Mouse (Mus musculus): ENCODE measurements around the gene Cacna2d4.
"Not testable (repeated sequence)": the region's sequence is repeated elsewhere in the genome, so short reads cannot be mapped to it uniquely, and the experiment has no call there.

Cacna2d4 gene

DNA sequence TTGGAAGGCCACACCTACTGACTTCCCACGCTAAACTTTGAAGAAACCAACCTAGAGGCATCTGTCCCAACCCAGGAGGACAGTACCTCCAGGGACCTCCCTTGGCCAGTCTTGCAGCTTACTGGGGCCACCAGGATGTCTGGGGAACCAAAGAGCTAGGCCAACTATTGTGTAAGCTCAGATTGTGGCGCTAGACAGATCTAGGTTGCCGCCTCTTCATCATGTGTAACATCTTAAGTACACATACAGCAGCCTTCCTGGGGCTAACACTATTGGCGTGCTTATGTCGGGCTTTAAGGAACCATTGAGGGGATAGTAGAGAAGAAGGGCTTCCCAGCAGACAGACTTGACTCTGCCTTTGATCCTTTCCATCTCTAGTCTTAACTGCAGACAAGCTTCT is 111.5 kb downstream of the Cacna2d4 start:
- DNase-seq (ENCODE audit: low spot score) = no peak

DNA sequence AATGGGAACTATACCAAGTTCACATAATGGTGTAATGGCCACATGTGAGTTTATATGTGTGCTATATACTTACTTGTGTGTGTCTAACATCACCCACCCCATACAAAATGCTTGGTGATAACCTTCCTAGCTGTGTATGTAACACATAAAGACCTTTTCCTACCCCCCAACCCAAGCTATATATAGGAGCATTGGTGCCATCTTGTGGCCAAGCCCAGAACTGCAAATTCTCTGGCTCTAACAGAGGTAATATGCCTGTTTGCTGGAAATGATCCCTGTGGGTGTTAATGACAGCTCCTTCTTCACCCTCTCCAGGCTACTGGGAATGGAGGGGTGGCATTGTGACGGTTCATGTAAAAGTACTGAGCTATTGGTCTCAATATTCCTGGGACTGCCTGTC is 111.9 kb downstream of the Cacna2d4 start:
- DNase-seq (ENCODE audit: low spot score) = peak; percentile 82

DNA sequence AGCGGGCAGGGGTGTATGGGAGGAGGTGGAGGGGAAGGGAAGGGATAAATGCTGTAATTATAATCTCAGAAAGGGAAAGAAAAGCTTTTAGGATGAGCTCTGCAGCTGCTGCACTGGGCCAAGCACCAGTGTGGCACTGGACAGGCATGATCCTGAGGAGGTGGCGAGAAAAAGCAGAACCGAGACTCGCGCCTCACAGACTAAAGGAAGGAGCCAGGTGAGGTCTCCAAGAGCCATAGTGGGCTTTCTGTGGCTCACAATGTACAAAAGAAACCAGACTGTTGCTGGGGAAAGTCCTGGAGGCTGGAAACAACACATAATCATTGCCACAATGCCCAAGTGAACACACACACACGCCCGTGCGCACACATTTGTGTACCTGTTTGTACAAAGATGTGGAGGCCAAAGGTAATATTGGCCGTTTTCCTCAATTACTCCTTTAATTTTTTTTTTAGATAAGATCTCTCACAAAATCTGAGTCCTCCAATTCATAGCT is 114.4 kb downstream of the Cacna2d4 start:
- DNase-seq (ENCODE audit: low spot score) = no peak

DNA sequence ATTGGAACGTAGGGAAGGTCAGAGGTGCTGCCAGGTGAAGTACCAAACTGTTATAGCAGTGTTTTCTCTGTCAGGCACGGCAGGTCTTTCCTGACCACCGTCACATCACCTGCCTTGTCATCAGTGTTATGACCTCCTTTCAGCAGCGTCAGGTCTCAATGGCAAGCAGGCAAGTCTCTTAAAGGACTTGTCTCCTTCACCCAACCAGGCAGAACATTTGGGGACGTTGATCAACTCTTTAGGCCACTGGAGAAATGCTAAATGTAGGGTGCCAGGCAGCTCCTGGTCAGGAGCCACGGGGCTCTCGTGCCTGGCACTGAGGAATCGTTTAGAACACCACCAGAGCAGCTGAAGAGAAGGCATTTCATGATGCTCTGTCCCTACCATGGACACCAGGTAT is 115.3 kb downstream of the Cacna2d4 start:
- no peak for DNase-seq (ENCODE audit: low spot score)

DNA sequence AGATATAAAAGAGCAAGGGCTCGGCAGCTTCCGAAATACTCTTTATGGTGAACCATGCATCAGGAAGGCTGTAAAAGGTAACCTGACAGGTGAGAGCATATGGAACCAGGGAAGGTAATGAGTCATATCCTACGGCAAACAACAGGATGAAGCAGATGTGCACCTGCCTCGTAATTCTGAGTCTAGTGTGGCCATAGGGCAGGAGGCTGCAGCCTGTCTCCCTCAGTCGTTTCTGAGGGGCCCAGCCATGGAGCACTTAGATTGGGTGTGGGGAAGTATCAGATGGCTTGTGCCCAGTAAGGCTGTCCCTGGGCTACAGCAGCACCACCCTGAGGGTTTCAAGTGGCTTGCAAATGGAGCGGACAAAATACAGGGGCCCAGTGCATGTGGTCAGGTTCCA is 116.2 kb downstream of the Cacna2d4 start:
- no peak for DNase-seq (ENCODE audit: low spot score)

DNA sequence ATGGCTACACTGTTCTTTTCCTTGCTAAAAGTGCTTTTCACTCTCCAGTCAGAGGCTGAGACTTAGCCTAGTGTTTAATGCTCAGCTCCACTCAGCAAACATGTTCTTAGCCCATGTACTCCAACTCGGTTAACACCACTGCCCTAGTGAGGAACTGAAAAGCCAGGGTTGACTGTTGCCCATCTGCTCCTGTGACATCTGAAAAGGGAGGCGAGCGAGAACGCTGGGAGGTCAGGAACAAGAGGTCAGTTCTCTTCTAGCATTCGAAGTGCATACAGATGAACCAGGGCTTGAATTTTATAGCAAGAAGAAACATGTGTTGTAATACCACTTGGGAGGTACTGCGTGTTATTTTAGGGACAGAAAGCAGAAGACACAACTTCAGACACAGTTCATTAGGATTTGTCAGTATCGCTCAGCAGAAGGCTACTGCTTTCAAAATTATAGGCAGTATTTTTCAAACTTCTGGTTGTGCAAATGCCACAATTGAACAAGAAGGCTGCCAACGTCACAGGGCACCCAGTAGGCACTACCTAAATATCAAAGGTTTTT is 121.8 kb downstream of the Cacna2d4 start:
- no peak for DNase-seq (ENCODE audit: low spot score)

DNA sequence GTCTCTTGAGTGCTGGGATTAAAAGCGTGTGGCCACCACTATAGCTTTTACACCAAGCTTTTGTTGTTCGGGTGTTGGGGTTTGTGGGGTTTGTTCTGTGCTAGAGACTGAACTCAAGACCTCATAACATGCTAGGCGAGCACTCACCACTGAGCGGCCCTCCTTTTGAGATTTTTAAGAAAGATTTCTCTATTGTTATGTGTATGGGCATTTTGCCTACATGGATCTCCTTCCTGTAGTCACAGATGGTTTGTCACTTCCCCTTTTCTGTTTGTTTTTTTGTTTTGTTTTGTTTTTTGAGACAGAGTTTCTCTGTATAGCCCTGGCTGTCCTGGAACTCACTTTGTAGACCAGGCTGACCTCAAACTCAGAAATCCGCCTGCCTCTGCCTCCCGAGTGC is 123.9 kb downstream of the Cacna2d4 start:
- DNase-seq (ENCODE audit: low spot score) = not testable (repeated sequence)

DNA sequence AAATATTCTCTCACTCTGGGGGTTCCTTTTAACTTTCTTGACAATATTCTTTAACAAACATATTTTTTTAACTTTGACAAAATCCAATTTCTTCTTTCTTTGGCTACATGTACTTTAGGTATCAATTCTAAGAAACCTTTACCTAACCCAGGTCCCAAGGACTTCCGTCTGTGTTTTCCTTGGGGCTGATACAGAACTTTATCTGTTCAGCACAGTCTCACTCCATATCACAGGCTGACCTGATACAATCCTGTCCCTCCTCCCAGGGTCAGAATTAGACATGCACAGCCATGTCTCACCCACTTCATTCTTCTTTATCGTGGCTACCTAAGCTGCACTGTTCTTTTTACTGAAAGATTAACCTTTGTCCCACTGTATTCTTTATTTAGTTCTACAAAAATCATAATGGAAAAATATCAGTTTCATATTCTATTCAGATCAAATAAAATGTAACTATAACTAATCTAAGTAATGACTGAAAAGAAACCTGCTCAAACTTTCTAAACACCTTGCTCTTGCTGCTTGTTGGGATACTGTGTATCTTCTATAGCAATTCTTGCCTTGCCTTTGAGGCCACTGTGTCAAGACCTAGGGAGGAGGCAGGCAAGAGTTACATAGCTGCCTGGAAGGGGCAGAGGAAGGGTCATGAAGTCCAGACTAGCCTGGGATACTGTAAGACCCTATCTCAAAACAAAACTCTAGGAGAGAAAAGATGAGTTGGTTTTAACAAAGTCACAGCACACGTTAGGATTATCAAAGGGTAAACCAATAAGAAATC is 124.8 kb downstream of the Cacna2d4 start:
- DNase-seq (ENCODE audit: low spot score) = no peak

DNA sequence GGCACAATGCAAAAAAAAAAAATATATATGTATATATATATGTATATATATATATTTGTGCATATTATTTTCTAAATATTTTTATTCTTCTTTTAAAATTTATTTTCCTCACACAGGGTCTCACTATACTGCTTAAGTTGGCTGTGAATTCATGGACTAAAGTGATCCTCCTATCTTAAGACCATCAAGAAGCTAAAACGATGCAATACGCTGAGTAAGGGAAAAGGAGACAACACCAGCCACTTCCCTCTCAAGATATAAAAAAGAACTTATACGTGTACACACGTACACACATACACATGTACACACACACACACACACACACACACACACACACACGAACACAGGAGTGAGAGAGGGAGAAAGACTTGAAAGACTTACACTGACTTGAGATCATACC is 127.3 kb downstream of the Cacna2d4 start:
- DNase-seq (ENCODE audit: low spot score) = no peak

DNA sequence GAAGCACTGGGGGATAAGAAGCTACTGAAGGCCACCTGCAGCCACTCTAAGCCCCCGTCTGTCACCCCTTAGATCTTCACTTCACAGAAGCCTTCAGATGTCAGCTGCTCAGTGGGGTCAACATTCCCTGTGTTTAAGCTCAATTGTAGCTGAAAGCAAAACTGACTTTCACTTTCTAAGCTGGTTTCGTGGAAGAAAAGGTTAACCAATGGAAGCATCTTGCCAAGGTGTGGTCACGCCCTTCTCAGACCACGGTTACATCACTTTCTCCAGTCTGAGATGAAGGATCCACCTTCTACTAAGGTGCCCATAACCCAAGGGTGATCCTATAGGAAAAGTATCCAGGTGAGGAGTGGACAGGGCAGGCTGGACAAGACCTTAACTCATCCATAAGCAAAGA is 130.5 kb downstream of the Cacna2d4 start:
- DNase-seq (ENCODE audit: low spot score) = not testable (repeated sequence)

DNA sequence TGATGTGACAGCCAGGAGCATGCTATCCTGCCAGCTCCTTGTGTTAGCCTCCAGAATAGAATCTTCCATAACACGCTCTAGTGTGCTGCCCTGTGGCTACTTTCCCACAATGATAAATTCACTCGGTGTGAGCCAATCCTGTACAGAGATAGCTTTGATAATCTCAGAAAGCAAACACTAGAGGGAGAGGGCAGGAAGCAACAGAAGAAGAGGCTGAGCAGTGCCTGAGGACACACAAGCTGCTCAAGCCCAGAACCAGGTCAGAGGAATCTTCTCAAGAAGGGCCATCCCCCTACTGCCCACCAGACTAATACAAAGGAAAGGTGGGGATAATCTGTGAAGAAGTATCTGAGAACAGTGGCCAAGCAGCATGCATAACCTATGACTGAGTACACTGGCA is 131.1 kb downstream of the Cacna2d4 start:
- no peak for DNase-seq (ENCODE audit: low spot score)

DNA sequence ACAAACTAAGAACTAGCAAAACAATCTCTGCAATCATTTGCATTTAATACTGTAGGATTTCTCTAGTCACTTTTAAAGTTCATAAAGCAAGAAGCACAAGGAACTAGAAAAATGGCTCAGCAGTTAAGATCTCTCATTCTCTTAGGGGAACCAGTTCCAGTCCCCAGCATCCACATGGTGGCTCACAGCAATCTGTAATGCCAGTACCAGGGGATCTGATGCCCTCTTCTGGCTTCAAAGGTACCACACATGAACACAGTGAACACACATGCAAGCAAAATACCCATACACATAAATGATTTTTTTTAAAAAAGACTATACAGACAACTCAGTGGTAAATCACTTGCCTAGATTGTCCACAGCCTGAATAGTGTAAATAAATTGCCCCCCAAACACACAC is 135.3 kb downstream of the Cacna2d4 start:
- no peak for DNase-seq (ENCODE audit: low spot score)

DNA sequence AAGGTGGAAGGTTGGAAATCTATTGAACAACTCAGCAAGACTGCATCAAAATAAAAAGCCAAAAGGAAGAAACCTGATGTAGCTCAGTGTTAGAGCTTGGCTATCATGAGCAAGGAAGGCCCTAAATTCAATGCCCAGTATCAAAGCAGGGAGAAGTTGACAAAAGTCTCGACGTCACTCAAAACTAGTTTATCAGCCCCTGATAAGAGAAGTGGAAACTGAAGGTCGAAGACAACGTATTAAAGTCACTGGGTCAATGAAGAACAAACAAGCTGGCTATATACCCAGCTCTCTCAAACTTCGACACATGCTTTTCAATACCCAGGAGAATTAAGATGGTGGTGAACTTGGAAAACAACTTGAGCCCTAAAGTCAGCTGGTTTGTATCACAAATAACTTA is 135.9 kb downstream of the Cacna2d4 start:
- no peak for DNase-seq (ENCODE audit: low spot score)

DNA sequence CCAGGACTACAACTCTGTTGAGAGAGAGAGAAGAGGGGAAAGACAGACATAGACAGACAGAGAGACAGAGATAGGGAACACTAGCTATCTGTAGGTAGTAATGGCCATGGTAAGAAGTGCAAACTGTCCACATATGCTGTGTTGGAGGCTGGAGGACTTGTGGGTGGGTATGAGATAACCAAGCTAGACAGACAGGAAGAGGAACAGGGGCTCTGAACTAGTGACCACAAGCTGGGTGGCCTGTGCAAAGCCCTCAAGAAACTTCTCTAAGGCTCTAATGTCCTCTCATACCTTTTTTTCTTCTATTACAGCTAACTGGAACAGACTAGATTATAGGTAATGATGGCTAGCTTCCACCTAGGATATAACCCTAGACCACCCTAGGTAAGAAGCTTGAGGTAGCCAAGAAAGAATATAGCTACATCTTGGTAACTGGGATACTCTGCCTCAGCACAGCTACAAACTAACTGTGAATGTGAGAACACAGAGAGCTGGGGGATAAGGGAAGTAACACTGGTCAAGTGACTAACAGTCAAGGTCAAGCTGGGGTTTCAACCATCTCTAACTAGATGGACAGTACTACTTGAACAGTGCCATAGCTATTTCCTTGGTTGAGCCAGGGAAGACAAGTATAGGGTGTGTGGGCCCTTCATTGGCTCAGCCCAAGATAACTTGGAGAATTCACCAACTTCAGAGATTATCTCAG is 136.8 kb downstream of the Cacna2d4 start:
- DNase-seq (ENCODE audit: low spot score) = no peak

DNA sequence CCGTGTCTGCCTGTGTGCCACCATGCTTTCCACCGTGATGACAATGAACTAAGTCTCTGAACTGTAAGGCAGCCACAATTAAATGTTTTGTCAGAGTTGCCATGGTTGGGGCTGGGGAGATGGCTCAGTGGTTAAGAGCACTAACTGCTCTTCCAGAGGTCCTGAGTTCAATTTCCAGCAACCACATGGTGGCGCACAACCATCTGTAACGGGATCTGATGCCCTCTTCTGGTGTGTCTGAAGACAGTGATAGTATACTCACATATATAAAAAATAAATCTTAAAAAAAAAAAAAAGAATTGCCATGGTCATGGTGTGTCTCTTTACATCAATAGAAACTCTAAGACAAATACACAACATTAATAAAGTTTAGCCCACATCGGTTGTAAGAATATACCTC is 138.7 kb downstream of the Cacna2d4 start:
- no peak for DNase-seq (ENCODE audit: low spot score)

DNA sequence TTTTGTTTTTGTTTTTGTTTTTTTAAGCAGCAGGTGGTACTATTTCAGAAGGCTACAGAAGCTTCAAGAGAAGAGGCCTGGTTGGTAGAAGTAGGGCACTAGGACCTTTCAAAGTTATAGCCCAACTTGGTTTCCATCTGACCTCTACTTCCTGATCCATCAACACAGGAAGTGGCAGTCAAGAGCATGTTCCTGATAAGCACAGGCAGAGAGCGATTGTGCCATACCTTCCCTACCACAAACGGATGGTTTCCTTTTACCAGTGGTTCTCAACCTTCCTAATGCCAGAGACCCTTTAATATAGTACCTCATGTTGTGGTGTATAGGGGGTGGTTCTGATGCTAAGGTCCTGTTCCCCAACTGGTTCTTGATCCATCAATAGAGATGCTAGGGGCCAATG is 141.3 kb downstream of the Cacna2d4 start:
- DNase-seq (ENCODE audit: low spot score) = peak; percentile 19

DNA sequence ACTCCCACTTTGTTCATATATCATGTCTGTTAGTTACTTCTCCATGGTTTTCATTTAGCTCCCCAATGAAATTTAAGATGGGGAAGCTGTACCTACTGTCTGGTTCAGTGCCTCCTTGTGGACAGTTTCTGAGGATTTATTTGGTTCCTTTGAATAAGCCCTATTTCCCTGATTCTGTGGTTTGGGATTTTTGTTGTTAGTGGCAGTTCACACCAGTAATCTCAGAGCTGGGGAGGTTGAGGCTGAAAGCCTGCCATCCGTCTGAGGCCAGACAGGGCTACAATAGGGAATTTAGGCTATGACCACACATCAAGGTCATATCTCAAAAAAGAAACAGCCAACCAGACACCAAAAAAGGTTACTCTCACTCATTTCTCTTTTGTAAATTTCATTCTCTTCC is 142.3 kb downstream of the Cacna2d4 start:
- no peak for DNase-seq (ENCODE audit: low spot score)

DNA sequence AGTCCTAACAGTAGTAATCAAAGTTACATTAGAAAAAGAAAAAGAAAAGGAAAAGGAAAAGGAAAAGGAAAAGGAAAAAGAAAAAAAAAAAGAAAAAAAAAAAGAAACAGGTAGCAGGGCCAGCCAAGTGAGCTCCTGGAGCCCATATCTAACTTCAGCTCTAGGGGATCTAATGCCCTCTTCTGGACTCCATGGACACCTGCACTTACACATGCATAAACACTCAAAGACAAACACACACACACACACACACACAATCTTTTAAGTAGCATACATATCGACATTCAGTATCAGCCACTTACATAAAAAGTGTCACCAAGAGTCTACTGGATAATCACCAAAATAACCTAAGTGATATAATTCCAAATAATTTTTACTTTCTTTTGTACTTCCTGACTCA is 149.3 kb downstream of the Cacna2d4 start:
- no peak for DNase-seq (ENCODE audit: low spot score)

DNA sequence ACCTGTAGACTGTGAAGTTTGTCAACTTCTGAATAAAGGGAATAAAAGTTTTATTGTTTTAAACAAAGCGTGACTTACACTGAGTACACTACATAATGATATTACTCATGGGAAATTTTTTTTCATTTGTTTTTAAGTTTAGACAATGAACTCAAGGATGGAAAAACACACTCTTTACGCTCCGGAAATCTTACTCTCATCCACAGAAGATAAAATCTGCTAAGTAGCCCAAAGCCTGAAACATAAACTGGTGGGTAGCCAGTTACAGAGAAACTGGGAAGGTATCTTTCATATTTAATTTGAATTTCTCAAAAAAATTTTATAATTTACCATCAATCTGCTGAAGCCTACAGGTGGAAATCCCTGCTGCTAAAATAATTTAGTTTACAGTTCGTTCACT is 150.1 kb downstream of the Cacna2d4 start:
- DNase-seq (ENCODE audit: low spot score) = no peak

DNA sequence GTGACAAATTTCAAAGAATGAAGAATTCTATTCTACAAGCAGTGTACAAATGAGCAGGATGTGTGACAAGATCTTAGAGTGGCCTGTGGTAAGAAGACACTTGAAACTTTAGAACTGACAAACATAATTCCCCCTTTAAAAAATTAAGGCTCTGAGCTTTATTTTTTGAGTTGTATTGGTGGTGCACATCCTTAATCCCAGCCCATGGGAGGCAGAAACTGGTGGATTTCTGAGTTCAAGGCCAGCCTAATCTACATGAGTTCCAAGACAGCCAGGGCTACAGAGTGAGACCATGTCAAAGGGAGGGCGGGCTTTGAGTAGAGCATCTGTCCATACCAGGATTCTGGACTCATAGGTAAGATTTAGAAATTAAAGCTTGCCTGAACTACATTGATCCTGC is 150.5 kb downstream of the Cacna2d4 start:
- no peak for DNase-seq (ENCODE audit: low spot score)

DNA sequence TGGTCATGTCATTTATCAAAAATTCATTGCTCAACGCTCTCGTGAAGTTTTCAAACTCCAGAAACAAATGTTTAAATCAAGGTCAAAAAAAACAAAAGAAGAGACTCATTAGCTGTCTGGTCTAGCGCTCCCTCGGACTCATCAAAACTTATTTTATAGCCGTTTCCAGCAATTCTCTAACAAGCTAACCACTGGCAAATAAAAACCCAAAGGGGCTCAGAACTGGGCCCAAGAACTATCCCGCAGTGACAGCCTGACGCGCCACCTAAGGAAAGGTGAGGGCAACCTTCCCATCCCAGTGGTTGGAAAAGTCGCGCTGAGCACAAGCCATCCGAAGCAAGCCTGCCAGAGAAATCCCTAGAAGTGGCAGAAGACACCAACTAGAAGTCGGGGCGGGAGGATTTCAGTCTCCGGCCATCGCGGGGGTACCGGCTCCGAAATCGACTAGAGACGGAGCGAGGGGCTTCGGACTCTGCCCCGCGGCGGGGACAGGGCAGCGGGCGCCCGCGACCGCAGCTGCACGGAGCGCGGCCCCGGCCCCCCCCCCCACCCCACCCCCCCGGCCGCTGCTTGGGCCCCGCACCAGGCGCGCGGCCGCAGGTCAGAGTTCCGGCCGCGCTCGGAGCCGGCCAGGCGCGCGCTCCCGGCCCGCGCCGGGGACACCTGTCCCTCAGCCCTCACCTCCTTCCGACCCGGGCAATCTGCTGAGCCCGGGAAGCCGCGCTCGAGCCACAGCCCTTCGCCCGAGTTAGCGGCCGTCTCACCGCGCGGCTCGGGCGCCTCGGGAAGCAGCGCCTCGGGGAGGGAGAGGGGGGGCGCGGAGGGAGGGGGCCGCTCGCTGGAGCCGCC is 151.7 kb downstream of the Cacna2d4 start:
- peak; percentile 60 for DNase-seq (ENCODE audit: low spot score)

DNA sequence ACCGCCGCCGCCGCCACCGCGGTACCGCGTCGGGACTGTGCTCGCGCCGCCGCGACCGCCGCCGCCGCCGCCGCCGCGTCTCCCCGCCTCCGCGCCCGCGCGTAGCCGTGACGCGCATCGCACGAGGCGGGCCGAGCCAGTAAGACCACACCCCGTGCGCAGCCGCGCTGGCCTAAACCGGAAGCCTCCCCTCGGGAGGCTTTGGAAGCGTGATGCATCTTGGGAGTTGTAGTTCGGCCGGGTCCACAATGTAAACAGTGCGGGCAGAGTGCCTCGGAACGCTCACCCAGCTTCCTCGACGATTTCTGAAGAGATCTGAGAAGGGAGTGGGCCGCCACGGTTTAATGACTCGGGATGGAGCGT is 152.3 kb downstream of the Cacna2d4 start:
- DNase-seq (ENCODE audit: low spot score) = peak; percentile 99

All from embryo, embryonic 10 days (tissue).